Mouse (Mus musculus): ENCODE measurements around the gene Ccdc136. TPM values are rescaled to one million over a fixed set of nuclear protein-coding genes. Genes with fewer than 3 reads are reported as not detected.
A peak's percentile ranks its signal among the peaks of the same experiment; 100 is the strongest.

The Ccdc136 gene
- total RNA-seq, 4 experiments from 2014 or later, result 1.1 to 2.9 (median 2.5) TPM

DNA sequence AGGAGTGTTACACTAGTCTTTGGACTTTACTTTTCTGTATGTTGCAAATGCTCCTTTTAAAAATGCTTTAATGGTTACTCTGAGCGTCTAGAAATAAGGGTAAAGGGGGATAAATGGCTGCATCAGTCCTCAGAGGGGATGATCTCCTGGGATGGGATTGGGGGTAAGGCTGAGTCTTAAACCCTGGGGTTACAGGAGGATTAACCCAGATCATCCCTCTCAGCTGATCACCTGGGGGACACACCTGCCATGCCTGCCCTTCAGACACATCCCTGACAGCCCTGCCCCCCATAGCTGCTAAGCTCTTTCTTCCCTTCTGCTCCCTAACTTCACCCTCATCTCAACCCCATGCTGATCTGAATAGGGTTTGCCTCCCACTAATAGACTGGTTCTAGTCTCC lies 1.8 kb upstream of the Ccdc136 start:
- no peak for DNase-seq (ENCODE audit: low spot score)

DNA sequence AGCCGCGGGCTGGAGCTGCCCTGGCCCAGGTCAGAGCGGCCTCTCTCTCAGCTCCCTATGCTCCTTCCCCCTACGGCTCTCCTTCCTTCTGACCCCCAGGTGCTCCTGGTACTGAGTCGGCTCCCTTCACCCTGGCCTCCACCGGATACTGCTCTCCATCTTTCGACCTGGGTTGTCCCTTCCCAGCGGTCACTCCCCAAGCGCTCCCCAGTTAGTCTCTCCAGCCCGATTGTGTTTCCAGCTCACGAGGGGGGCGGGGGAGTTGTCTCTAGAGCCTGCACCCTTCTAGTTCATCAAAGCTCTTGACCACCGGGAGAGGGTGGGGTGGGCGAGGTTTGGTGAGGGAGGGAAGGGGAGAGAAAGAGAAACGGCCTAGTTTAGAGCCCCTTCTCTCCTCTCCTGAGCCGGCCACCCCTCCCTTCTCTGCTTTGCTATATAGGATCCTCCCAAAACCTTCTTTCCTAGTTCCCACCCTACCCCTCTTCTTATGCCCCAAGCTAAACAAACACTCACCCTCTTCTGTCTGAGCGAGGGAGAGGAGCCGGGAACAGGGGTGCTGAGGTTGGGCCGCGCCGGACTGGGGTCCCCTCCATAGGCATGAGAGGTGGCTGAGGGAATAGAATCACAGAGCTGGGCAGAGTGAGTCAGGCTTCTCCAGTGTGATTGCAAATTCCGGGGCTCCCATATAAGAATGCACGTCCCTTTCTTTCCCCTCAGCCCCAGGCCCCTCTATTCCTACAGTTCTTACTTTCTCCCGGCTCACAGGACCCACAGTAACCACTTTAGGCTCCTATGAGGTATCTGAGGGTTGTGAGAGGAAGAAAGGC lies 818 bp downstream of the Ccdc136 start:
- no peak for DNase-seq (ENCODE audit: low spot score)

DNA sequence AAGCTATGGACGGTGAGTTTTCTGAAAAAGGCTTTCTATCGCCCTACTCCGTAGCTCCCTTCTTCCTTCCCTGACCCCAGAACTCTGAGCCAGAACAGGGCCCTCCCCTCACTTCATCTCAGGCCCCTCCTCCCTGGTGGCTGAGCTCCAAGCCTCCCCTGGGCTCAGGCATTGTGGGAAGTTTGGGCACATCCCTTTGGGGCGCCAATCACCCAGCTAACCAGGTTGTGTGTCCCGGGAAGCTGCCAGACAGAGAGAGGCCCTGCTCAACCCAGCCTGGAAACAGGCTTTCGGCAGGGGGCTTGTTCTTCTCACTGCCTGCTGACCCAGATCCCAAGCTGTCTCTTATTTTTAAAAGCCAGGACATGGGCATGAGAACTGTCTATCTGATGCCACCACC lies 1.5 kb downstream of the Ccdc136 start:
- DNase-seq (ENCODE audit: low spot score), result no peak

DNA sequence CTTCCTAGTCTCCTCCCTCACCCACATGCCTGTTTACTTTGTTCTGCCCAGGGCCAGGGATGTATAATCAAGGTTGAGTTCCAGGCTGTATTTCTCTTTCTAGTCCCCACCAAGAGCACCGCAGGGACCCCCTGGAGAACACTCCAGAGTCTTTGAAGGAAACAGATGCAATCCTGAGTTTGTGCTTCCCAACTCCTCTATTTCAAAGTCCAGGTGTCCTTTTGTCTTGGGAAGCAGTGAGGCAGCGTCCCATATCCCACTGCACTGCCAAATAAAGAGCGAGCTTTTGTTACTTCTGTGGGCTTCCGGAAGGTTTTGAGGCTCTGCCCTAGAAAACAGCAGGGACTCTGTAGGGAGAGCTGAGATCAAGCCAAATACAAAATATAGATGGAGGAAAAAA lies 3.7 kb downstream of the Ccdc136 start:
- no peak for DNase-seq (ENCODE audit: low spot score)

DNA sequence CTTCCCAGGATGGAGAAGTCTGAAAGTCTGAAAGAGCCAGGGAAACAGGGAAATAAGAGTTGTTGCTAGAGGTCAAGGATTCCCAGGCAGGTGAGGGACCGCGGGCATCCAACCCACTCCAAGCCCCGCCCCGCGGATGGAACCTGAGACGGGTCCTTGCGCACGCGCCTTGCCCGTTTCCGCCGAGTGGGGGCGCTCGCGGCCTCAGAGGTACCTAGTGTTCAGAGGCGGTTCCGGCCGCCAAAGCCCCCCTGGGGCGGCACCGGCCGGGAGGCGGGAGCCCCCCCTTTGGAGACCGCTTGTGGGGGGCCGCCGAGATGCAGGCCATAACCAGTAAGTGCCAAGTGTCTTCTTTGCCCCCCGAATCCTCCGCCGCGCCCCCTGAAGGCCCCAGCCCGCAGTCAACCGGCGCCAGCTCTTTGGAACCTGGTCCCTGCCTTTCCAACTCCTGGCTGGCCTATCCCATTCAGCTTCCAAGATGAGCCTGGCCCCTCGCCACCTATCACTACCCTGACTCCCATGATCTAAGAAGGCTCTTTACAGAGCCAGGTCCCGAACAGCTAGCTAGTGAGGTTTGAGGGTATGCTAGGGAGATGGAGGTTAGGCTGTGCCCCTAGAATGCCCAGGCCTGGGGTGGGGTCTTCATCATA lies 6.7 kb downstream of the Ccdc136 start:
- no peak for DNase-seq (ENCODE audit: low spot score)

DNA sequence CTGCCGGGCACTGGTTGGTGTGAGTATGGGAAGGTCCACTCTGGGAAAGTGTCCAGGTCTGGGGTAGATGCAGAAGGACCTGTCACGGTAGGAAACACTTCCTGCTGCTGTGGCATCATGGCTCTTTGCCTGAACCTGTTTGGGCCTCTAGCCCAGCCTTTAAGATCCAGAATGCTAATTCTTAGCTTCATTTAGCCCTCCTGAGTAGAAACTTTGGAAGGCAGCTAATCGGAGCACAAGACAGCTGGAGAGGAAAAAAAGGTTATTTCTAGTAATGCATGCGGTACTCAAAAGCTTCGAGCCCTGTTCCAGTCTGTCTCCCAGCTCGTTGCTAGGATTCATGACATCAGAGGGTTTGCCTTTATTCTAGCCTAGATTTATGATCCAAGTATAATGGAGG lies 10.3 kb downstream of the Ccdc136 start:
- DNase-seq (ENCODE audit: low spot score), result no peak

DNA sequence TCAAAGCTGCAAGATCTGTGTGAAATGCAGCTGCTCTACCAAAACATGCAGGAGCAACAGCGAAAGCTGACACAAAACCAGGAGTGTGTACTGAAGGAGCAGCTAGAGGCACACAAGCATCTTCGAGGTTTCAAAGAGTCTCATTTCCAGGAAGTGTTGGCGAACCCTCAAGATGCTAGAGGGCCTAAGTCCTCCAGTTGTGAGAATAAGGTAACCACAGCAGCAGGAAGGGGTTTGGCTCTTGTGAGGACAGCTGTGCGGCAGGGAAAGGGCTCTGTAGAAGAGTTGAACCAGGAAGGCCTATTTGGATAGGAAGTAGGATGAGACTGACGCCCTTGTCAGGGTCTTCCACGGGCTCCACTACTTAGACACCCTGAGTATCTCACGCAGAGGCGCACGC lies 19.3 kb downstream of the Ccdc136 start:
- no peak for DNase-seq (ENCODE audit: low spot score)

DNA sequence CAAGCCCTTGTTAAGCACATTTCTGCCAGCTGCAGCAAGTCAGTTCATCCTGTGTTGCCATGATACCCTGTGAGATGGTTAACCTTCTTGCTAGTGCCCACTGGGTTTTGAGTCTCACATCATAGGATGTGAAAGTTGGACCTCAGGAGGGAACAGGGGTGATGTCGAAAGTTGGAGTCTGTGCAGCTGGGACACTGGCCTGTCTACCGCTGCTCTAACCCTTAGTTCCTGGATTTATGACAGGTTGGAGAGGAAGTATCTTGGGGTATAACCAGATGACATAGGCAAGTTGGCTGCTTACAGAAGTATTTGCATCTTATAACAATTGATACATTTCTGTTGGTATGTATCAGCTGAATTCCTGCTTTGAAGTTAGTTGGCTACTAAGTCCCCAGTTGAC lies 24.5 kb downstream of the Ccdc136 start:
- no peak for DNase-seq (ENCODE audit: low spot score)

DNA sequence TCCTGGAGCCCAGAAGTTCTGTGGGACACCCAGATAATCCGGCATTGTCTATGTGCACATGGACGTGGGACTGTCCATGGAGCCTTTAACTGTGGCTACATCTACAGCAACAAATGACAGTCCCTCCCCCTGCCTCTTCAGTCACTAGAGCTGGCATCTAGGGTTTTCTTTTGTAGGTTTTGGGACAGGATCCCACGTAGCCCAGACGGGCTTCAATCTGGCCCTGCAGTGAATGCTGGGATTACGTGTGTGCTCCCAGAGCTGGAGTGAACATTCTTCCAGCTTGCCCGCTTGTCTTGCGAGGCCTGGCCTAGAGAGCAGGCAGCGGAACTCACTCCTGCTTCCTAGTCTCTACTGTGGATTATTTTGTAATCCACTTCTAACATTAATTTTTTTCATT lies 29.0 kb downstream of the Ccdc136 start:
- DNase-seq (ENCODE audit: low spot score), result no peak

DNA sequence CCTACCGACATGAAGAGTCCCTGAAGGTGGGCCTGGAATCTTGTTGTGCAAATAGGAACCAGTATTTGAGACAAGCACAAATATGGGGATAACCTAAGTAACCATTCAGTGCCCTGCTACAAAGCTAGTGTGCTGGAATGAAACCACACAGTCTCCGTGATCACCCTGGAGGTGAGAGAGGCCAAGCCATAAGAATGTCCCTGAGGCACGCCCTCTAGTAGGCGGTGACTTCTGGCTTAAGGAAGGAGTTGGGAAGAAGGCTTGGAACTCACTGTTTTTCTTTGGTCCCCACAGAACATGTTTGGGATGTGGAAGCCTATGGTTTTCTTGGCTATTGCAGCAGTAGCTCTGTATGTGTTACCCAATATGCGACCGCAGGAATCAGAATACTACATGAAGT lies 30.2 kb downstream of the Ccdc136 start:
- DNase-seq (ENCODE audit: low spot score), result no peak

DNA sequence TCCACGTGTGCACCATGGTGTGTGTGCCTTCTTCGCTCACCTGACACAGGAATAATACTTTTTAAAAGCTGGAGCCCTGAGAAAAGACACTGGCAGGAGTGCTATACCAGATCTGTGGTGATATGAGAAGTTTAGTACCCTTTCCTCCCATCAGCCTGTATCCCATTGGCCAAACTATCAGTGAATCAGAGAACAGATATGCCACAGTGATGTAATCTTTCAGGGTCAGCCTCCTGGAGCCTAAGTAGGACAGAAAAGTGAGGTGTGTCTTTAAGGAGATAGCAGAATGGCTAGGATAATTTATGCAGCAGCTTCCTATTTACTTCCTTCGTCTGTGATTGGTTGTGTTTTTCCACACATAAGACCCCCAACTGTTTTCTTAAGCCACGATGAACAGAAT lies 32.1 kb downstream of the Ccdc136 start:
- no peak for DNase-seq (ENCODE audit: low spot score)

DNA sequence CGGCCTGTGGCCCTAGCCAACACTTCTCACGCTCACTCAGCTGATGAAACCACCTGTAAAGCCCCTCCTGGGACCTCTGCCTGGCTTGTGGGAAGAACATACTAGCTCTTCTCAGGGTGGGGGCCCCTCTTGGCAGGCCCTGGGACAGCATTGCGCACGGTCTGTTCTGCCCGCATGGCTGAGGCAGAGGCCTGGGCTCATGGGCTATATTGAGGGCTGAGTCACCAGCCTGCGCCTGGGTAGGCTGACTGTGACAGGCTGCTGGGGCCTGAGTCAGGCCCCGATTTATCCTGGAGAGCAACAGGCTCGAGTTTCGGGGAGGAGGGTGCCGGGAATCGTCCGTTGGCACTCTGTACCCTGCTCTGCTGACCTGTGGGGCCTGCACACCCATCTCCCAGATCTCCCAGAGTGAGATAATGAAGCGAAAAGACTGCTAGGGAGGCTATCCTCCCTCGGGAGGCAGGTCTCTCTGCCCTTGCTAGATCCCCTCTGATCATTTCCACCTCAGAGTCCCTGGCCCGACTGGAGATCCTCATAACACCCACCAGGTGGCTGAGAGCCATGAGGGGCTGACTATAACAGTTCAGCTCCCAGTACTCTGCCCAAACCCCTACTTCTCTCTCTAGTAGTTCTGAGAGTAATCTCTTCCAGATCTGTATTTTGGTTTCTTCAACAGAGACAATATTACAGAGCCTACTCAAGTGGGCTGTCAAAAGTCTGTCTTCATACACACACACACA lies 34.7 kb downstream of the Ccdc136 start:
- no peak for DNase-seq (ENCODE audit: low spot score)

DNA sequence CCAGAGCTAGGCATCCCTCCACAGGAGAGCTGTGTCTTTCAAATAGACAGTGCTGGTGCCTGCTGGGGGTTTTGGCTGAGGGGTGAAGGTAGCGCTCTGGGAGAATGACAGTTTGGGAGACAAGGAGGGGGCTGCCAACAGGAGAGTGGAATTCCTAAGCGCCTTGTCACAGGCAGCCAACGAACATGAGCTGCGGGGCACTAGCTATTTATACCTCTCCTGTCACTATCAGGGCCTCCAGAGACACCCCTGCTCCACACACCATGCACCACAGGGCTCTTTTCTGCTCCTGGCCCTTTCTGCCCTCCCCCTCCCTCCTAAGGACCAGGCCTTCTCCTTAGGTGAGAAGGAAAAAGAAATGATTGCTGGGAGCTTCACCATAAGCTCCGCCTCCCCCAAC lies 35.4 kb downstream of the Ccdc136 start:
- peak; percentile 50 for DNase-seq (ENCODE audit: low spot score)

DNA sequence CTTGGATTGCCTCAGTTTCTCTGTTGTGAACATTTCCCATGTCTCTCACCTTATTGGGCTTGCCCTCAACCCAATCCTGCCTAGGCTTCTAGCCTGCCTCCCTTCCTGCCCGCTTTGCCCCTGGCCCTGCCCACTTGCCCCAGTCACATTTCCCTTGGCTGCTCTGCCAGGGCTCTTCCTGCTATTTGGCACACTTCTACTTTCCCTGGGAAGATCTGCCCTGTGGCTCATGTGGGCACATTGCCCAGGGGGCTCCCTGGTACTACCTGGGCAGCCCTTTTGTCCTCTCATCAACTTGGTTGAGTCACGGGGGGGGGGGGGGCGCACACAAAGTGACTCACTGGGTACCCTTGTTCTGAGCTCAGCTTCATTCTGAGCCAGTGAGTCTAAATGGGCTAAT lies 36.0 kb downstream of the Ccdc136 start:
- DNase-seq (ENCODE audit: low spot score), result peak; percentile 41

DNA sequence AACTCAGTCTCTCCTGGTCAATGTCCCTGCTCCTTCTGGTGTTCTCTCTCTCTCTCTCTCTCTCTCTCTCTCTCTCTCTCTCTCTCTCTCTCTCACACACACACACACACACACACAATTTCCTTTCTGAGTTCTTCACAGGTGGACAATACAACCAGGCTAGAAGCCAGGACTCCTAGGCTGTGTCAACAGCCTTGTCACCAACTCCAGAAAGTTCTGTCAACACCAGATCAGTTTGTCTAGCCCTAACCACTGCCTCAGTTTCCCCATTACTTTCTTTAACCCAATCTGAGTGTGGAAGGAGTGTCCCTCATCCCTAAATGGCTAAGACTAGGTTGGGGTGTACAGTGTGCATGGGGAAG lies 36.5 kb downstream of the Ccdc136 start:
- no peak for DNase-seq (ENCODE audit: low spot score)

DNA sequence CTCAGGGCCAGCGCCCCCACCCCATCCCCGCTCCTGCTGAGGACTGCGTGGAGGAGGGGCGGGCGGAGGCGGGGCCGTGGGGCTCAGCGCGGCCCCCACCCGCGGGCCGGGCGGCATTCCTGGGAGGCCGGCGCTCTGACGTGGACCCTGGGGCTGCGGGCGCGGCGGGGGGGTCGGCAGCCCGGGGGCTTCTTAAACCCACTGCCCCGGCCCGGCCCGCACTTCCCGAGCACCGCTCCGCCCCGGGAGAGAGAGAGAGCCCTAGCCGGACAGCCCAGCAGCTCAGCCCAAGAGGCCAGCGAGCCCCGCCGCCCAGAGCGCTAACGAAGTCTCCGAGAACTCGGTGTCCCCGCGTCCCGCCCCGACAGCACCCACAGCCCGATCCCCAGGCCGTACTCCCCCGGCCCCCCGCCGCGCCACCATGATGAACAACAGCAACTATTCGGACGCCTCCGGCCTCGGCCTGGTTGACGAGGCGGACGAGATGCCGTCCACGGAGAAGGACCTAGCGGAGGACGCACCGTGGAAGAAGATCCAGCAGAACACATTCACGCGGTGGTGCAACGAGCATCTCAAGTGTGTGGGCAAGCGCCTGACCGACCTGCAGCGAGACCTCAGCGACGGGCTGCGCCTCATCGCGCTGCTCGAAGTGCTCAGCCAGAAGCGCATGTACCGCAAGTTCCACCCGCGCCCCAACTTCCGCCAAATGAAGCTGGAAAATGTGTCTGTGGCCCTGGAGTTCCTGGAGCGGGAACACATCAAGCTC lies 37.1 kb downstream of the Ccdc136 start, which contains the start of gene Flnc:
Gene Flnc, plus strand, starts transcription at position 219 of the 766 bp plus-strand sequence.
- DNase-seq (ENCODE audit: low spot score), result peak; percentile 40

DNA sequence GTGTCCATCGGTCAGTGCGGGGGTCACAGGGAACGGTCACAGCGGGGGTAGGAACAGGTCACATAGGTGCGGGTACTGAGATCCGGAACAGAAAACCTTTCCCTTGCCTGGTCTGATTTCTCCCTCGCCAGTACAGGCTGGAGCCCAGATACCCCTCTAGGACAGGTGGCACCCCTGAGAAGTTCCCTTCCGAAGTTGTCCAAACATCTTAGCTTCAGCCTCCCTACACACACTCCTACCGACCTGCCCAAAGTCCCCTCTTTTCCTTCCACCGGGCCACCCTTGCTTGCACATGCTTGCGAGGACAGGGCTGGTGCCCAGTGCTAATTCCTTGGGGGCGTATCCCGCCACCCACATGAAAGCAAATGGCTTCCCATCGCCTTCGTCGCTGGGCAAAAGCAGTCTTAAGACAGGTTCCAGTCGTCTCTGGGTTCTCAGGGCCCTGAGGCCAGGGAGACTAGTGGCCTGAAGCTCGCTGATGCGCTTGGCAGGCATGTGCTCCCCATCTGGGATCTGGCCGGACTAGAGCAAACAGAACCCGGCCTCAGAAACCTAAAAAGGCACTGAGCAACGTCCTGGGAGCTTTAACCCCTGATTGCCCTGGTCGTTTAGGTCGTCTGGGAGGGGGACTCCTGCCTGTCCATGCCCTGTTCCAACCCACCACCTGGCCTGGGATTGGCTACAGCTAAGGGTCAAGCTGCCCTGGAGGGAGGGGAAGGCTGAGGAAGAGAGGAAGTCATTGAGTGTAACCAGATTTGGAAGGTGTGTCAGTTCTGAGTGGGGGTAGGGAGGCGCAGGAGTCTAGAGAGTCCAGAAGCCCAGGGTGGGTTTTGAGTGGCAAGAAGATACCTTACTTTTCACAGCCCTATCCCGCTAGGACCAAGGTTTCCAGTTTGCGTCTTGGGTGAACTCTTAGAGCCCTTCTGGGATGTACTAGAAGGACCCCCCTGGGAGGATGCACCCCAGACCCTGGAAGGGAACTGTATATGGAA lies 38.0 kb downstream of the Ccdc136 start:
- DNase-seq (ENCODE audit: low spot score), result peak; percentile 69

DNA sequence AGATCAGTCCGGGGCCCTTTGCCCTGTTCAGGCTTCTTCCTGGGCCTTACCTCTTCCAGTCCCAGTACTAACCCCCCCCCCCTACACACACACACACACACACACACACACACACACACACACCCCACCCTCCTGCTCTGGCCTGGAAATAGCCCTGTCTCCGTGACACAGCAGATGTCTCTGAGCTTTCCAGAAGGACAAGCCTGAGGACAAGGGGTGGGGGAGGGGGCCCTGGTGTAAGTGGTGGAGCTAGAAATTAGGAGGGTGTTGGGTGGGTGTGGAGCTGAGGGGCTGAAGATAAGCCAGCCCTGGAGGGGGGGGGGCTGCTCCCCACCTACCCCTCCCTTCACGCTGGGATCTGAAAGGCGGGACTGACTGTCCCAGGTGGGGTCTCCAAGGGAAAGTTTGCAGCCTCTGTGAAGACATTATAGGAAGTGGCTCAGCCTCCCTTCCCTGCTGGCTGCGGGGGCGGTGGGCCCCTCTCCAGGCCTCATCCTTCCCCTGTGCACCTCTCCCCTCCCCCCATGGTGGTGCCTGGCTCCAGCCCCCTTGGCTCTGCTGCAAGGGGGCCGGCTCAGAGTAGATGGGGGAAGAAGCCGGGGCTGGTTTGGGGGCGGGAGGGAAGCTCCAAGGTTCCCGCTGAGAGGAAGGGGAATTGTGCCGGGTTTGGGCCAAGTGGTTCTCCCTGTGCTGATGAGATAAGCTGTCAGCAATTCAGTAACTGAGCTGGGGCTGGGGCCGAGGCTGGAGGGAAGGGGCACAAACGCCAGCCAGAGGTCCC lies 39.0 kb downstream of the Ccdc136 start:
- peak; percentile 35 for DNase-seq (ENCODE audit: low spot score)

DNA sequence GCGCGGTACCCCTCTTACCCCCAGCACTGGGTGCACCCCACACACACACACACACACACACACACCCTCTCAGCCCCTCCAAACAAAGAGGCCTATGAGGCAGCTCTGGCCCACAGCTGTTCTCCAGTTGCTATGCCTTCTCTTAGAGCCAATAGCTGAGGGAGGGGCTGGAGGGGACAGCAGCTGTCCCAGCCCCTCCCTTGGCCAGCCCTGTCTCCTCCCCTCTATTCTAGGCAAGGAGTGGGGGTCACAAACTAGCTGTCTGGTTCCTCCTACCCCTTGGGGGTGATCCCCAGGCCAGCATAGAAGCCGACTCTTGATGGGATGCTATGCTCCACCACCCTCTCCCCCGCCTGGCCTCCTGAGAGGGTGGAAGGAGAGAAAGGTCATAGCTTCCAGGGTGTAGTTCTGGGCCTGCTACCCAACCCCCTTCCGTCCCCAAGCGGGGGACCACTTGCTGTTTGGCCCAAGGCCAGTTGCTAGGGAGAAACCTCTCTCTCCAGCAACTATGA lies 39.9 kb downstream of the Ccdc136 start:
- DNase-seq (ENCODE audit: low spot score), result peak; percentile 35

All from heart, adult 8-10 months (tissue).